In the genomic region with DNA sequence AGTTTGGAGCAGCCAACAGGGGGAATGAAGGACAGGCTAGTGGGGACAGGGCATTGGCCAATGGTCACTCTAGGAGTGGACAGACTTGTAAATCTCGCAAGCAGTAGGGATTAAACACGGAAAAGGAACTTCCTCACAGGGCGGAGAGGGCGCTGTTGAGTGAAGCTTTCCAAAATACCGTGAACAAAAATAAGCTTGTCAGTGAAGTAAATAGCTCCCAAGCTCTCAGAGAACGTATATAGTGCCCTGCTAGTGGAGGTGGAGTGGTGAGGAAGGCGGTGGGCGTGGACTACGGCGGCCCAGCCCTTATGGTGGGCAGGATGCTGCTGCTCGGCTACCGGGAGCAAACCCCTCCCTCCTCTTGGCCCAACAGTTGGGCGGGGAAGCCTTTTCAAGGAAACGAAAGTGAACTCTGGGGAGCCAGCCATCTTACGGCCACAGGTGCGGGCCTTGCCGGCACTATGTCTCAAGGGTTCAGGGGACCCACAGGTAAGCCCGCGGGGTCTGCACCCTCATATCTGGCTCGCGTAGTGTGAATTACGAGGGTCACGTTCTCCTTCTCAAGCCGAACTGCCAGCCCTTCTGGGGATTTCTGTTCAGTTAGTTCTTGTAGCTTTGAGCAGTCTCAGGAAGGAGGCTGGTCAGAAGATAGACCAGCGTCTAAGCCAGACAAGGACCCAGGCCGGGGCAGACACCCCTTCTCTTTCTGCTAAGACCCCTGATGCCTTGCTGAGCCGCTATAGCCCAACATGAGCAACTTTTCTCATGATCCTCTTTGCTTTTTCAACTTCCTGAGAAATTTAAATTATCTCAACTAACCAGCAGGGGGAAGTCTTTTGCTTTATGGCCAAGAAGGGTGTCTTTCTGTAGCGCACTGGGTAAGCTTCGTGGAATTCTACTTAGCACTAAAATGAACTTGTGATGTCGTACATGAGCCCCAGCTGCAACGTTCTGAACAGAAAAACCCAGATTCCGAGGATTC, we compare ENCODE assay signal across 1 mouse cellular context.
TF ChIP-seq lines count a peak whose summit lies in the region.

No protein-coding gene starts in this region.

TF ChIP-seq in CH12.LX, 34 proteins besides CTCF, POLR2A, EP300 and RAD21:
- TF ChIP-seq MAZ (IDR thresholded peaks at IDR 0.05; ENCODE audit: low read depth, low read length) (peak; percentile 84), GABPA (IDR thresholded peaks at IDR 0.05; ENCODE audit: insufficient replicate concordance, low read depth, low read length) (no peak), CHD2 (IDR thresholded peaks at IDR 0.05; ENCODE audit: low read length) (no peak), MEF2A (IDR thresholded peaks at IDR 0.05; ENCODE audit: borderline replicate concordance, low read depth, low read length) (peak; percentile 10; the same call in 1 of the 2 replicates), ZMIZ1 (IDR thresholded peaks at IDR 0.05; ENCODE audit: low read depth, low read length) (no peak; the same call in 1 of the 2 replicates), TBP (conservative IDR thresholded peaks at IDR 0.05; ENCODE audit: low read depth, low read length) (peak; percentile 51; the same call in 1 of the 2 replicates), NRF1 (IDR thresholded peaks at IDR 0.05; ENCODE audit: low read depth, low read length) (peak; percentile 19; the same call in 1 of the 2 replicates), PAX5 (IDR thresholded peaks at IDR 0.05; ENCODE audit: low read length) (no peak), KAT2A (IDR thresholded peaks at IDR 0.05; ENCODE audit: insufficient replicate concordance, low read length) (no peak), MYC (IDR thresholded peaks at IDR 0.05; ENCODE audit: low read depth, low read length) (no peak), BHLHE40 (IDR thresholded peaks at IDR 0.05; ENCODE audit: low read depth, low read length) (0 out of 2 replicates have a peak, but pooled peaks have one; percentile 10), MAFK (IDR thresholded peaks at IDR 0.05; ENCODE audit: insufficient replicate concordance, low read length) (no peak), USF2 (conservative IDR thresholded peaks at IDR 0.05; ENCODE audit: low read depth, low read length) (no peak), UBTF (IDR thresholded peaks at IDR 0.05; ENCODE audit: low read depth, low read length) (peak; percentile 52; the same call in 1 of the 2 replicates), HCFC1 (IDR thresholded peaks at IDR 0.05; ENCODE audit: low read depth, low read length) (0 out of 2 replicates have a peak, but pooled peaks have one; percentile 17), TCF12 (IDR thresholded peaks at IDR 0.05; ENCODE audit: low read depth, low read length) (peak; percentile 60), ETS1 (conservative IDR thresholded peaks at IDR 0.05; ENCODE audit: low read depth, low read length) (no peak), JUND (conservative IDR thresholded peaks at IDR 0.05; ENCODE audit: low read depth, low read length) (no peak), JUN (IDR thresholded peaks at IDR 0.05; ENCODE audit: insufficient read depth, low read depth, low read length) (no peak), SIN3A (IDR thresholded peaks at IDR 0.05; ENCODE audit: low read length) (no peak; the same call in none of the 2 replicates), E2F4 (IDR thresholded peaks at IDR 0.05; ENCODE audit: insufficient replicate concordance, low read depth, low read length) (no peak), ELF1 (IDR thresholded peaks at IDR 0.05; ENCODE audit: low read depth, low read length) (peak; percentile 46), MAX (IDR thresholded peaks at IDR 0.05; ENCODE audit: low read length) (no peak), MXI1 (IDR thresholded peaks at IDR 0.05; ENCODE audit: low read depth, low read length) (peak; percentile 55; the same call in 1 of the 2 replicates), CHD1 (IDR thresholded peaks at IDR 0.05; ENCODE audit: low read depth, low read length) (0 out of 2 replicates have a peak, but pooled peaks have one; percentile 71), ZNF384 (IDR thresholded peaks at IDR 0.05; ENCODE audit: low read depth, low read length) (no peak), USF1 (IDR thresholded peaks at IDR 0.05; ENCODE audit: low read depth, low read length) (no peak), SMC3 (IDR thresholded peaks at IDR 0.05; ENCODE audit: low read depth, low read length) (peak; percentile 50), ZKSCAN1 (IDR thresholded peaks at IDR 0.05; ENCODE audit: borderline replicate concordance, low read depth, low read length) (no peak), RCOR1 (conservative IDR thresholded peaks at IDR 0.05; ENCODE audit: low read depth, low read length) (no peak), ZC3H11A (IDR thresholded peaks at IDR 0.05; ENCODE audit: low read depth, low read length) (no peak), POLR2AphosphoS2 (IDR thresholded peaks at IDR 0.05; ENCODE audit: low read depth, low read length) (no peak; the same call in 1 of the 2 replicates), NELFE (IDR thresholded peaks at IDR 0.05; ENCODE audit: low read depth, low read length) (peak; percentile 79), IRF4 (IDR thresholded peaks at IDR 0.05; ENCODE audit: low read depth, low read length) (peak; percentile 53)
